Mouse (Mus musculus): ENCODE data around the gene Asap3.

- no peak for TF ChIP-seq CTCF (IDR thresholded peaks at IDR 0.05; ENCODE audit: extremely low read depth, insufficient read depth, low read length)
- no peak for TF ChIP-seq POLR2A (IDR thresholded peaks at IDR 0.05; ENCODE audit: extremely low read depth, insufficient read depth, low read length)
Measured at GRCm38 (mm10) chr4:136213629-136214028, 7.5 kb downstream of the Asap3 start.

All from cortical plate, adult 2 months (tissue).